Mouse (Mus musculus) left cerebral cortex, adult 9 months (tissue): ENCODE measurements around the gene Prkg1.

Source experiments
- DNase-seq, 2 experiments: peaks; one replicate each; pipeline ENCODE4 v3.0.0; 2022; ENCODE audit warnings: low spot score in 2 of 2

Gene Prkg1

GRCm38 (mm10) chr19:31149902-31150301 lies 614.9 kb downstream of the Prkg1 start:
- DNase-seq, result no peak

DNA sequence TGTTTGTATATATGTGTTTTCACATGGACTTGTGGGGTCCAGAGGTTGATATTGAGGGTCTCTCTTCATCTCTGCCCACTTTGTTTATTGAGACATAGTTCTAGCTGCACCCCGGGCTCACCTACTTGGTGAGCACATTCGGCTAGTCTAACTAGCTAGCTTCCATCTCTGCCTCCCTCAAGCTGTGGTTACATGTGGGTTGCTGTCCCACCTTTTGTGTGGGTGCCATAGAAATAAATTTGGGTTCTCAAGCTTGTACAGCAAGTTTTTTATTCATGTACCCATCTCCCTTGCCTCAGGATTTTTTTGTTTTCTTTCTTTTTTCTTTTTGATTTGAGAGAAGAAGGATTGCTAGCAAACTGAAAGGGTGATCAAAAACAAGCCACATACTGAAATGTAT lies 617.4 kb downstream of the Prkg1 start:
- peak in 1 of 2 experiments; percentile 30 for DNase-seq

GRCm38 (mm10) chr19:31146156-31146555 lies 618.7 kb downstream of the Prkg1 start:
- peak in 1 of 2 experiments; percentile 31 for DNase-seq

- no peak for DNase-seq
Measured at GRCm38 (mm10) chr19:31141905-31142304, 622.9 kb downstream of the Prkg1 start.

DNA sequence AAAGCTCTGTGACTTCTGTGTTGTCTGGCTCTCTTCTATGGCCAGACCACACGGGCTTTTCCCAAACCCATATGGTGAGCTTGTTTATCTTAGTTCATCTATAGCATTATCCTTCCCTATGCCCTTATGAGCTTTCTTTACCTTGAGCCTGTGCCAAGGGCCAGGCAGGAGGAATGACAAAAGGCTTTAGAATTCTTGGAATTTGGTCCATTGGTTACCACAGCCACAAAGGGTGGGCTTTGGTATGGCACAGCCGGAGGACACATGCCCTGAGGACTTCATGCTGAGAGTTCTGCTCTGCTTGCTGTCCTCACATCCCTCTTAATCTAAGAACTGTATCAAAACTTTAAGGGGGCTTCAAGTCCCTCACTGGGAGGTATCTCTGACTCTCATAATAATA lies 628.5 kb downstream of the Prkg1 start:
- DNase-seq, result no peak

DNA sequence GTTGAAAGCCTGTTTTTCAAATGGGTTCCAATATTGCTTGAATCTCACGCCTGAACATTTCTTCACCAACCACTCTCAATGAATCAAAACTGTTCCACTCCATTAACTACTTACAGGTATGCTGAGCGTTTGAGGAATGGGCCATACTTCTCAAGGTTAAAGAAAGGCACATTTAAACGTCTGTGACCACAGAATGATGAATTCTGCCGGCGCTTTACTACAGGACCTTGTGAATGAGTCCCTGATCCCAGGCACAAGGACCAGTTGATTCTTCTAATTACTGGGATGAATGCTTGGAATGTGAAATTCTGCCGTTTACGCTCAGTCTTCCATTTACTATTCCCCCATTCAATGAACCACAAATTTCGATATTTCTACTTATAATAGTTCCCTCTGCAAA lies 632.2 kb downstream of the Prkg1 start:
- no peak for DNase-seq

DNA sequence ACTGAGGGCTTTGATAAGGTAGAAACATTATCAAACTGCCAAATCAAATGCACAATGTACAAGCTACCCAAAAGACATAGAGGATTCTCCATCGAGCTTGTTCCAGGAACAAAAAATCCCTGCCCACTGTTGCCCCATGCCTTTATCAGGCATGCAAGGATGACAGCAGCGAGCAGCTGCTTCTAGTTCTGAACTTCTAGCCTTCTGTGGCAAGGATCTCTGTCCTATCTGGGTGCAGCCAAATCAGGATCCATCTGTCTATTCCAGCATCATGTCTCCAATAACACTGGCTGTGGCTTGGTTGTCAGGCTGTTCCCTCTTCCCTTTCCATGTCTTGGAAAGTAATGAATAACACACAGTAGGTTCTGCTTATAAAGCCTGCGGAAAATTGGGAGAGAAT lies 640.2 kb downstream of the Prkg1 start:
- no peak for DNase-seq

DNA sequence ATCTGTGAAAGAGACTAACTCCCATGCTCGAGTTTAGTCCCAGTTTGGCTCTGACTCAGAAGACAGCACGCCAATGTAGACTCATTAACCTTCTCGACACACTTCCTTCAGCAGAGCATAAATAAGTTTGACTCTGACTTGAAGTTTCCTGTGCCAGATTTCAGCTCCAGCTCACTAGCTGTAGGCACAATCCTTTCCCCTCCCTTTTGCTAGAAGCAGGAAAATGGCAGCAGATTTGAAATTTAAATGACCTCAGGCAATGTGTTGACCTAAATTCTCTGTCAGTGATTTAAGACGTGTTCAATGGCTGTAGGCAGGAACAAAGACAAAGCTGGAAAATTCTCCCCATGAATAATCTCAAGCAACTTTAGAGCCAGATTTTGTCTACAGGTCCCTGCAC lies 650.1 kb downstream of the Prkg1 start:
- peak; percentile 18 to 22 for DNase-seq

DNA sequence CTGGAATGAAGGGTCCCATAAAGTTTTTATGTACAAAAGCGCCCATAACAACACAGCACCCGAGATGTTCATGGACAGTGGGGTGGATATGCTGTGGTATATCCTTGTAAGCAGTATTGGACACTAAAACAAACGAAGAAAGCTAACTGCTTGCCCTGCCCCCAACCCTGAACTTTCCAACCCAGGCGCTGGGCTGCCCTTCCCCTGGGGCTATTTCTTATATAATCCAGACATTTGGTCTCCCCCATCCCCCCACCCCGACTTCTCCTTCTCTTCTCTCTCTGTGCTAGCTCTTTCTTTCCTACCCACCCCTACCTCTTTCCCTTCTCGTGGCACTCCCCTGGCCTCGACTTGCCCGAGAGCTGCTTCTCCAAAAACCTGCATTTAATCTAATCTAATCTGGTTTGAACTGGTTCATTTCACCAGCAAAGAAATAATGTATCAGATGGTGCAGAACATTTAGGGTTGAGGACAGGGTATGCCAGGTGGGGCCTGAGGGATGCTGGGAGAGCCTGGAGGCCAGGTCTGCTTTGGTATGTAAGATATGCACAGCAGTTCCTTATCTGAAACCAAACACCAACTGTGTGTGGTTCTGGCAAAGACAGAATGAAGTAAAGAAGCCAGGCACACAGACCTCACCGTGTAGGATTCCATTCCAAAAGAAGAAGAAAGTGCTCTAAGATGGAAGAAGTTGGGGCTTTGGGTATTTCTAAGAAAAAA lies 657.8 kb downstream of the Prkg1 start:
- DNase-seq, result no peak

DNA sequence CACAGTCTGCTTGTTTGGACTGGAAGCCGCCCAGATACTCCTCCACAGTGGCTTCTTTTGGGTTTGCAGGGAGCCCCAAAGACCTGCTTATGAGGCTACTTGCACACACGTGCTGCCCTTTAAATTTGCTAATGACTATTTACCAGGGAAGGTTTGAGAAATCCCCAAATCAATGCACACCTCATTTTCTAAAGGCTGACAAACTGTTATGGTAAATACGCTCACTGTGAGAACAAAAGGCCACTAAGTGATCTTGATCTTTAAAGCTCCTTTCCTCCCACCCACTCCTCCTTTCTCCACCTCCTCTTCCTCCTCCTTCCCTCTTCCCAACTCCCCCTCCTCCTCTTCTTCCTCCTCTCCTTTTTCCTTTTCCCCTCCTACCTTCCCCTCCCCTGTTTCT lies 658.8 kb downstream of the Prkg1 start:
- no peak for DNase-seq

- DNase-seq, result no peak
Measured at GRCm38 (mm10) chr19:31104764-31105163, 660.1 kb downstream of the Prkg1 start.

GRCm38 (mm10) chr19:31099369-31099768 lies 665.5 kb downstream of the Prkg1 start:
- DNase-seq, result no peak

- DNase-seq, result no peak
Measured at GRCm38 (mm10) chr19:31097857-31098256, 667.0 kb downstream of the Prkg1 start.

- DNase-seq, result no peak
Measured at GRCm38 (mm10) chr19:31083761-31084160, 681.1 kb downstream of the Prkg1 start.

DNA sequence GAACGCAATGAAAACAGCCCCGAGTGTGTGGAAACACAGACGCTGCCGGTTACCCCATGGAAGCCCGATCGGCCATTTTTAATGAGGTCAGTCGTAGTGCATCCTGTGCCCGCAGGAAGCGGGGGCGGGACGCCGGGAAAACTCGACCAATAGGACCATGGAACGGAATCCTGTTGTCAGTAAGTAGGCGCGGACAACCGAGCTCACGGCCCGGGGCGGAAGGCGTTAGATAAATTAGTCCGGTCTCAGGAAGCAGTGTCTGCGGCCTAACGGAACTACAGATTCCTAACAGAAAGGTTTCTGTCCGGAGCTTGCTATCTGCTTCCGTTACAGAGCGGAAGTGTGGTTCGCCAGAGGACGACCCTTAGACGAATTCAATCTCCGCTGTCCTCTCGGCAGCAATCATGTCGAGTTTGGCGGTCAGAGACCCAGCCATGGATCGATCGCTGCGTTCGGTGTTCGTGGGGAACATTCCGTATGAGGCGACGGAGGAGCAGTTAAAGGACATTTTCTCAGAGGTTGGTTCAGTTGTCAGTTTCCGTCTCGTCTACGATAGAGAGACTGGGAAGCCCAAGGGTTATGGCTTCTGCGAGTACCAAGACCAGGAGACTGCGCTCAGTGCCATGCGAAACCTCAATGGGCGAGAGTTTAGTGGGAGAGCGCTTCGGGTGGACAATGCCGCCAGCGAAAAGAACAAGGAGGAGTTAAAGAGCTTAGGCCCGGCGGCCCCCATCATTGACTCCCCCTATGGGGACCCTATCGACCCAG lies 682.0 kb downstream of the Prkg1 start, which contains the start of gene Cstf2t:
TSS of gene Cstf2t (plus strand) at position 176 of the 768 bp plus-strand sequence.
- peak; percentile 99 to 100 for DNase-seq

DNA sequence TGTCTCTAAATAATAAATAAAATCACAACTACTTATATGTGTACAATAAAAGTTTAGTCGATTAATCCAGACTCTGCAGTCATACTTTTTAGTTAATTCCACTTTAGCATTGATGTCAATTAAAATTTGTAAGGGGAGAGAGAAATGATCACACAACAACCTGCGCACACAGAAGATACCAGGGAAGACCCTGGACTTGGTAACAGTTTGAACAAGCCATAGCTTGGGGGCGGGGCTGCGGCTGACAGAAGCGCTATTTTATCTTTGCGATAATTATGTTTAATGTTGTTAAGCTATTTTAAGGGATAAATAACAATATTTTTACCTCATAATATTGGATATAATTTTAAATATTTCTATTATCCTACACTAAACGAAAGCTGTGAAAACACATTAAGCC lies 682.6 kb downstream of the Prkg1 start:
- no peak for DNase-seq

DNA sequence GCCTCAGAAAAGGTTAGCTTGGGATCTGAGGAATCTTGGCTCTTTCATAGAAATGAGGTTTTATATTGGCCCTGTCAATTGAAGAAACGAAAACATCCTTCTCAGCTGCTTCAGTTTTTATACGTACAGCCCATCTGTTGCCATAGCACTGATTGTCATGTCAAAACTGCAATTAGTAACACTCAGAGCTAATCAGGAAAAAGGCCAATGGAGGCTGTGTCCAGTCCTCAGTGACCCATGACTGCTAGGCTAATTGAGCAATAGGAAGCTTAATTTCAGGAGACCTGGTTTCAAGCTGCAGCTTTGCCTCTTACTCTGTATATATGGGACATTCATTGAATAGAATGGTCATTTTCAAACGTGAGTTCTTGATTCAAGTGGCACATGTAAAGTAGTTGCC lies 686.6 kb downstream of the Prkg1 start:
- DNase-seq, result no peak

- no peak for DNase-seq
Measured at GRCm38 (mm10) chr19:31076106-31076505, 688.7 kb downstream of the Prkg1 start.

DNA sequence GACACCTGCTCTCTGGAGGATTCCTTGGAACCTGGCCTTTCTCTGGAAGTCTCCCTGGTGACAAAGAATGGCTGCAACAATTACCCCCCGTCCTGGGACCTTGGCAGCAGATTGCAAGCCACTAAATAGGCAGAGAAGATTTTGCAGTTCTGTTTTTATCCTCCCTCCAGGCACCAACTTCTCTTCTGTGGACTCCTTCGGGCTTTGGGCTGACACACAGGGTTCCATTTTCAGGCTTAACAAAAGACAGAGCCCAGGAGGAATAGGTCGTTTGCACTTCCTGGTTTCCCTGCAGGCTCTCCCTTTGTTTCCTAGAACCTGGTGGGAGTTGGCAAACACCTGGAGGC lies 690.1 kb downstream of the Prkg1 start:
- DNase-seq, result no peak

- DNase-seq, result no peak
Measured at GRCm38 (mm10) chr19:31073959-31074716, 690.7 kb downstream of the Prkg1 start.

- no peak for DNase-seq
Measured at GRCm38 (mm10) chr19:31065206-31065781, 699.5 kb downstream of the Prkg1 start.

GRCm38 (mm10) chr19:31064740-31065139 lies 700.1 kb downstream of the Prkg1 start:
- DNase-seq, result no peak
